Mouse (Mus musculus) limb, embryonic 11.5 days (tissue): Measurements from ENCODE around the gene Myocos. TPM values are rescaled to one million over a fixed set of nuclear protein-coding genes. Genes with fewer than 3 reads are reported as not detected.

Experiments used
- ATAC-seq: fragments of 200-750 bp; cut with Nextera tagmentation; 2 replicates; pipeline ENCODE4 v1.8.0; 2017; ENCODE audit warnings: low read depth; ENCODE audit not compliant: insufficient number of reproducible peaks, low FRiP score, low TSS enrichment
- DNase-seq: peaks from one replicate; pipeline ENCODE4 v3.0.0-alpha.2; 2015; ENCODE audit warnings: low spot score
- H3K27ac ChIP-seq: fragments of 300-500 bp; sonication (generic); replicated peaks from 2 replicates; pipeline ENCODE4 v1.5.1; 2014; ENCODE audit warnings: low read depth, mild to moderate bottlenecking, low read length
- H3K27me3 ChIP-seq: fragments of 300-500 bp; sonication (generic); 2 replicates; pipeline ENCODE4 v1.6.1; 2014; ENCODE audit warnings: mild to moderate bottlenecking, low read length, mixed read lengths; ENCODE audit not compliant: control insufficient read depth, insufficient read depth
- H3K36me3 ChIP-seq: fragments of 300-500 bp; sonication (generic); 2 replicates; pipeline ENCODE4 v1.6.1; 2014; ENCODE audit warnings: mild to moderate bottlenecking, low read length, moderate library complexity, mixed read lengths; ENCODE audit not compliant: control insufficient read depth, insufficient read depth
- H3K4me1 ChIP-seq: fragments of 300-500 bp; sonication (generic); 2 replicates; pipeline ENCODE4 v1.6.1; 2014; ENCODE audit warnings: low read length, mixed read lengths; ENCODE audit not compliant: control insufficient read depth, insufficient read depth
- H3K4me2 ChIP-seq: fragments of 300-500 bp; sonication (generic); 2 replicates; pipeline ENCODE4 v1.6.1; 2014; ENCODE audit warnings: low read depth, mild to moderate bottlenecking, moderate library complexity; ENCODE audit not compliant: severe bottlenecking
- H3K4me3 ChIP-seq: fragments of 300-500 bp; sonication (generic); 2 replicates; pipeline ENCODE4 v1.5.1; 2014; ENCODE audit warnings: low read depth, low read length
- H3K9ac ChIP-seq: fragments of 300-500 bp; sonication (generic); 2 replicates; pipeline ENCODE4 v1.6.1; 2014; ENCODE audit warnings: mild to moderate bottlenecking, low read length
- H3K9me3 ChIP-seq: fragments of 300-500 bp; sonication (generic); 2 replicates; pipeline ENCODE4 v1.6.1; 2016; ENCODE audit warnings: low read length; ENCODE audit not compliant: control insufficient read depth
- WGBS: fragments of 180-500 bp; shearing (Covaris S2); extraction: QIAGEN DNeasy Blood & Tissue Kit; methylation state at CpG from one replicate; pipeline ENCODE4 v1.1.7; 2014; 5-methylcytosine and 5-hydroxymethylcytosine counted together
- microRNA-seq: library from miRNA; unstranded; fragments of <30 nt; microRNA quantifications from one replicate; pipeline ENCODE4, GENCODE M21; 2016
- polyA plus RNA-seq: library from polyadenylated mRNA; unstranded; fragments of >200 nt; fragmentation: Nextera tagmentation; extraction: Ambion mirVana; gene quantifications from 2 replicates; pipeline ENCODE4 v1.2.1, GENCODE M21; 2014

Myocos gene
- polyA plus RNA-seq, 1 experiment from 2014 or later = not detected

GRCm38 (mm10) chr1:162601288-162601687, 56.7 kb downstream of the Myocos start:
- H3K4me1 ChIP-seq = no peaks in the 10 kb centered on the region
- DNase-seq = no peak
- H3K27me3 ChIP-seq = no peaks in the 10 kb centered on the region
- WGBS = 87% methylated on average over 4 of the region's 4 CpGs
- H3K27ac ChIP-seq = no peak overlapping the region
- ATAC-seq = no peak
- H3K4me3 ChIP-seq = no peak overlapping the region
- H3K4me2 ChIP-seq = no peak overlapping the region
- no peaks in the 10 kb centered on the region for H3K9me3 ChIP-seq
- H3K9ac ChIP-seq = no peak overlapping the region
- peaks cover 5% of the 10 kb centered on the region; the same call in 1 of the 2 replicates for H3K36me3 ChIP-seq

- H3K4me2 ChIP-seq = no peak overlapping the region
- no peaks in the 10 kb centered on the region for H3K4me1 ChIP-seq
- no peak overlapping the region for H3K9ac ChIP-seq
- H3K27me3 ChIP-seq = no peaks in the 10 kb centered on the region
- H3K4me3 ChIP-seq = no peak overlapping the region
- DNase-seq = no peak
- no peaks in the 10 kb centered on the region for H3K9me3 ChIP-seq
- no peak overlapping the region for H3K27ac ChIP-seq
- no peak for ATAC-seq
- 95% methylated on average over 5 of the region's 5 CpGs for WGBS
- peaks cover 5% of the 10 kb centered on the region for H3K36me3 ChIP-seq
Measured at GRCm38 (mm10) chr1:162599617-162600016, 58.4 kb downstream of the Myocos start.

- Histone ChIP-seq H3K4me3 (no peak overlapping the region), H3K9ac (no peak overlapping the region), H3K4me1 (no peaks in the 10 kb centered on the region), H3K36me3 (peaks cover 5% of the 10 kb centered on the region), H3K4me2 (no peak overlapping the region), H3K9me3 (no peaks in the 10 kb centered on the region), H3K27me3 (no peaks in the 10 kb centered on the region), H3K27ac (no peak overlapping the region)
- ATAC-seq (no peak), DNase-seq (no peak)
- 85% methylated on average over 3 of the region's 3 CpGs for WGBS
Measured at GRCm38 (mm10) chr1:162597379-162598102, 60.5 kb downstream of the Myocos start.

Small RNAs within 50 kb of the gene (microRNA-seq; reads per million reads assigned to microRNA genes)
- gene Gm27616 = not detected

Other genes with a start within 250 kb of the Myocos start
- 13.9 and 17.5 TPM in 2 replicates for gene Dnm3, start 180.2 kb downstream of the Myocos start, polyA plus RNA-seq
- gene Mettl13, start 109.7 kb downstream of the Myocos start, polyA plus RNA-seq = 19.8 and 22.9 TPM in 2 replicates
- 61.8 and 66.1 TPM in 2 replicates for gene Vamp4, start 87.7 kb downstream of the Myocos start, polyA plus RNA-seq
- gene Myoc, start 19.1 kb downstream of the Myocos start, polyA plus RNA-seq = not detected in 2 replicates
- 168 and 186 TPM in 2 replicates for gene Prrc2c, start 82.3 kb upstream of the Myocos start, polyA plus RNA-seq
- not detected in 2 replicates for gene Fmo4, start 155.8 kb upstream of the Myocos start, polyA plus RNA-seq
- gene Fmo1, start 208.4 kb upstream of the Myocos start, polyA plus RNA-seq = 2.8 and 3.1 TPM in 2 replicates
- 1.6 and 2.2 TPM in 2 replicates for gene Fmo2, start 240.5 kb upstream of the Myocos start, polyA plus RNA-seq